Mouse (Mus musculus) embryonic stem cell, embryonic (primary cell): ENCODE results near the gene Oxld1.

Source experiments
- CTCF ChIA-PET, 4 experiments: fragments of 300-600 bp in 2 of 4; fragments of 350-600 bp in 2 of 4; sonication (Branson Sonifier 250); formaldehyde crosslinking; loops; one replicate each; lab custom pipeline; 2022; ENCODE audit warnings: inconsistent platforms in 2 of 4; lab: Charles Lee
- POLR2A ChIA-PET, 4 experiments: fragments of 300-600 bp in 2 of 4; fragments of 350-600 bp in 2 of 4; sonication (Branson Sonifier 250); formaldehyde crosslinking; loops; one replicate each; lab custom pipeline; 2022; ENCODE audit warnings: antibody characterized with exemption in 4 of 4, inconsistent platforms in 1 of 4; lab: Charles Lee

The Oxld1 gene

GRCm38 (mm10) chr11:120491317-120492023 is 33.6 kb upstream of the Oxld1 start, which contains the start of gene Slc25a10:
Slc25a10 (plus strand) TSS chr11:120491840.
- ChIA-PET CTCF (interaction anchor here (0.6 to 1.9 kb wide), 19 partner anchors 14 to 285 kb away, joined by 3 to 7 read pairs (median 3); partner anchors contain the start of genes Arl16 (in 1 of the 4) and Gcgr (in 1 of the 4)), POLR2A (interaction anchor here (0.5 to 9.3 kb wide), 94 partner anchors 7 to 655 kb away, joined by 3 to 152 read pairs (median 4); partner anchors contain the start of genes Arl16 (in 4 of the 4), P4hb (in 3 of the 4), Mafg (in 2 of the 4) and Mrpl12 (in 2 of the 4))

GRCm38 (mm10) chr11:120490291-120491046 is 32.6 kb upstream of the Oxld1 start:
- POLR2A ChIA-PET: interaction anchor here (0.8 to 9.3 kb wide), 59 partner anchors 7 to 557 kb away, joined by 3 to 152 read pairs (median 5); partner anchors contain the start of genes Arl16 (in 2 of the 4), Ccdc137 (in 2 of the 4), Cenpx (in 2 of the 4) and Gcgr (in 2 of the 4)
- CTCF ChIA-PET: interaction anchor here (0.6 to 3.4 kb wide), 25 partner anchors 12 to 551 kb away, joined by 3 to 19 read pairs (median 4); partner anchors contain the start of genes Arl16 (in 2 of the 4), Ccdc137 (in 1 of the 4), Gcgr (in 1 of the 4) and Oxld1 (in 1 of the 4)

GRCm38 (mm10) chr11:120489054-120489761 is 31.3 kb upstream of the Oxld1 start:
- ChIA-PET CTCF (interaction anchor here (0.6 to 3.4 kb wide), 66 partner anchors 10 to 580 kb away, joined by 3 to 25 read pairs (median 4); partner anchors contain the start of genes Arl16 (in 4 of the 4), Rac3 (in 2 of the 4), Ccdc137 (in 1 of the 4) and Gcgr (in 1 of the 4)), POLR2A (interaction anchor here (0.5 to 9.3 kb wide), 87 partner anchors 9 to 559 kb away, joined by 3 to 152 read pairs (median 4); partner anchors contain the start of genes Arl16 (in 3 of the 4), Ccdc137 (in 2 of the 4), Cenpx (in 2 of the 4) and Gcgr (in 2 of the 4))

GRCm38 (mm10) chr11:120488516-120488915 is 30.6 kb upstream of the Oxld1 start:
- ChIA-PET CTCF (interaction anchor here (0.6 to 3.4 kb wide), 22 partner anchors 9 to 337 kb away, joined by 3 to 25 read pairs (median 4); partner anchors contain the start of genes Arl16 (in 1 of the 4), Ccdc137 (in 1 of the 4), Oxld1 (in 1 of the 4) and P4hb (in 1 of the 4)), POLR2A (interaction anchor here in 3 of 4 experiments (0.7 to 9.3 kb wide), 42 partner anchors 9 to 233 kb away, joined by 3 to 152 read pairs (median 6); partner anchors contain the start of genes Arl16 (in 2 of the 3), Ccdc137 (in 2 of the 3), Oxld1 (in 2 of the 3) and P4hb (in 2 of the 3))

- POLR2A ChIA-PET: interaction anchor here (0.5 to 3.7 kb wide), 32 partner anchors 8 to 1219 kb away, joined by 3 to 74 read pairs (median 6); partner anchors contain the start of genes Arl16 (in 4 of the 4), P4hb (in 3 of the 4), Ccdc137 (in 1 of the 4) and Cenpx (in 1 of the 4)
- CTCF ChIA-PET: interaction anchor here in 1 of 4 experiments (1.2 kb wide), 1 partner anchor 94 kb away, joined by 3 read pairs; no protein-coding TSS in a partner anchor
Observed at GRCm38 (mm10) chr11:120485251-120485650, 27.4 kb upstream of the Oxld1 start.

GRCm38 (mm10) chr11:120484265-120484981 is 26.6 kb upstream of the Oxld1 start, which contains the start of gene Mrpl12:
Mrpl12 (plus strand) TSS chr11:120484613.
- CTCF ChIA-PET: interaction anchor here in 3 of 4 experiments (0.5 to 1.3 kb wide), 12 partner anchors 25 to 607 kb away, joined by 3 to 5 read pairs (median 3); partner anchors contain the start of genes Ccdc137 (in 1 of the 3), Cenpx (in 1 of the 3), Lrrc45 (in 1 of the 3) and Oxld1 (in 1 of the 3)
- POLR2A ChIA-PET: interaction anchor here (0.5 to 3.7 kb wide), 102 partner anchors 8 to 753 kb away, joined by 3 to 74 read pairs (median 4); partner anchors contain the start of genes Arl16 (in 4 of the 4), Ccdc137 (in 3 of the 4), Oxld1 (in 3 of the 4) and P4hb (in 3 of the 4)

- CTCF ChIA-PET: interaction anchor here in 3 of 4 experiments (0.7 to 1.3 kb wide), 5 partner anchors 24 to 230 kb away, joined by 3 to 4 read pairs (median 3); partner anchors contain the start of genes Ccdc137 (in 1 of the 3), Cenpx (in 1 of the 3), Lrrc45 (in 1 of the 3) and Oxld1 (in 1 of the 3)
- POLR2A ChIA-PET: interaction anchor here (0.6 to 3.7 kb wide), 59 partner anchors 8 to 546 kb away, joined by 3 to 74 read pairs (median 4); partner anchors contain the start of genes Arl16 (in 3 of the 4), Ccdc137 (in 3 of the 4), Oxld1 (in 3 of the 4) and P4hb (in 3 of the 4)
Observed at GRCm38 (mm10) chr11:120483448-120483934, 25.6 kb upstream of the Oxld1 start.

GRCm38 (mm10) chr11:120472052-120472451 is 14.2 kb upstream of the Oxld1 start:
- CTCF ChIA-PET: interaction anchor here in 2 of 4 experiments (1.0 to 1.4 kb wide), 2 partner anchors 17 to 187 kb away, joined by 3 read pairs; no protein-coding TSS in a partner anchor
- POLR2A ChIA-PET: interaction anchor here in 3 of 4 experiments (0.5 to 2.6 kb wide), 11 partner anchors 10 to 110 kb away, joined by 3 to 17 read pairs (median 4); partner anchors contain the start of genes P4hb (in 2 of the 3), Mrpl12 (in 1 of the 3) and Nploc4 (in 1 of the 3)

- ChIA-PET CTCF (interaction anchor here (0.7 to 2.7 kb wide), 19 partner anchors 9 to 309 kb away, joined by 3 to 17 read pairs (median 6); partner anchors contain the start of genes Ccdc137 (in 3 of the 4), Oxld1 (in 3 of the 4) and Slc25a10 (in 1 of the 4)), POLR2A (interaction anchor here (0.6 to 4.3 kb wide), 98 partner anchors 9 to 769 kb away, joined by 3 to 74 read pairs (median 4); partner anchors contain the start of genes Ccdc137 (in 4 of the 4), Mrpl12 (in 4 of the 4), Oxld1 (in 4 of the 4) and P4hb (in 3 of the 4))
Observed at GRCm38 (mm10) chr11:120467736-120468092, 9.8 kb upstream of the Oxld1 start.

GRCm38 (mm10) chr11:120467051-120467735 is 9.3 kb upstream of the Oxld1 start, which contains the start of gene Arl16:
Arl16 (minus strand) TSS chr11:120467607.
- CTCF ChIA-PET: interaction anchor here (0.5 to 2.7 kb wide), 28 partner anchors 8 to 357 kb away, joined by 3 to 17 read pairs (median 4); partner anchors contain the start of genes Ccdc137 (in 3 of the 4), Oxld1 (in 3 of the 4) and Slc25a10 (in 1 of the 4)
- POLR2A ChIA-PET: interaction anchor here (0.6 to 4.3 kb wide), 110 partner anchors 8 to 770 kb away, joined by 3 to 74 read pairs (median 4); partner anchors contain the start of genes Ccdc137 (in 4 of the 4), Mrpl12 (in 4 of the 4), Oxld1 (in 4 of the 4) and Nploc4 (in 3 of the 4)

- POLR2A ChIA-PET: interaction anchor here in 1 of 4 experiments (0.6 to 4.3 kb wide), 9 partner anchors 17 to 109 kb away, joined by 3 to 33 read pairs (median 20); partner anchors contain the start of genes Mrpl12, Nploc4, P4hb and Slc25a10
- CTCF ChIA-PET: no interaction called here
Observed at GRCm38 (mm10) chr11:120465521-120465920, 7.7 kb upstream of the Oxld1 start.

GRCm38 (mm10) chr11:120464365-120464764 is 6.5 kb upstream of the Oxld1 start:
- CTCF ChIA-PET: interaction anchor here in 1 of 4 experiments (0.6 kb wide), 1 partner anchor 627 kb away, joined by 6 read pairs; no protein-coding TSS in a partner anchor

GRCm38 (mm10) chr11:120463536-120463935 is 5.7 kb upstream of the Oxld1 start:
- CTCF ChIA-PET: no interaction called here

More at GRCm38 (mm10) chr11:120464365-120464764, 6.5 kb upstream of the Oxld1 start:
- POLR2A ChIA-PET: interaction anchor here in 3 of 4 experiments (0.6 to 2.0 kb wide), 9 partner anchors 9 to 86 kb away, joined by 3 to 10 read pairs (median 4); partner anchors contain the start of genes Mrpl12 (in 2 of the 3) and Pde6g (in 1 of the 3)

More at GRCm38 (mm10) chr11:120463536-120463935, 5.7 kb upstream of the Oxld1 start:
- POLR2A ChIA-PET: interaction anchor here (0.6 to 2.0 kb wide), 8 partner anchors 10 to 281 kb away, joined by 3 to 10 read pairs (median 4); partner anchors contain the start of genes Mrpl12 (in 2 of the 4), Pde6g (in 1 of the 4) and Slc25a10 (in 1 of the 4)
